Mouse (Mus musculus) thymus, postnatal 10 days (tissue): Measurements from ENCODE around the gene Olfr351.

Experiments
- DNase-seq, 2 experiments: peaks; one replicate each; pipeline ENCODE4 v3.0.0; 2021; ENCODE audit warnings: low spot score in 2 of 2

Olfr351 gene

DNA sequence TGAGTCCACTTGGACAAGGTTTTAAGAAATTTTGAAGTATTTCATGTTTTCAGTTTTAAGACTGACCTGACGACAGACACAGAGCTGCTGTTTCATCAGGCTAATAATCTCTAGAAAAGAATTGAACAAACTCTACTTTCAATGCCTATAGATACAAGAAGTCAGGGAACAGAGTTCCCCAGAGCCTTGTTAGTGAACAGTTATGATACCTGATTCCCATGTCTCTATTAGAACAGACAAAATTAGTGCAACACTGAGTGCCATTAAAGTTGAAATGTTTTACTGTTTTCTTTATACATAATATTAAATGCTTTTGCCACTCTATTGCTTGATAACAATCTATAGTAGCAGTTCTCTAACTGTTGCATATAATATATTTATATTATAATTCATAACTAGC lies at the start of gene Olfr351:
Olfr351 (minus strand) TSS at position 101 of the 400 bp plus-strand sequence.
- no peak for DNase-seq

DNA sequence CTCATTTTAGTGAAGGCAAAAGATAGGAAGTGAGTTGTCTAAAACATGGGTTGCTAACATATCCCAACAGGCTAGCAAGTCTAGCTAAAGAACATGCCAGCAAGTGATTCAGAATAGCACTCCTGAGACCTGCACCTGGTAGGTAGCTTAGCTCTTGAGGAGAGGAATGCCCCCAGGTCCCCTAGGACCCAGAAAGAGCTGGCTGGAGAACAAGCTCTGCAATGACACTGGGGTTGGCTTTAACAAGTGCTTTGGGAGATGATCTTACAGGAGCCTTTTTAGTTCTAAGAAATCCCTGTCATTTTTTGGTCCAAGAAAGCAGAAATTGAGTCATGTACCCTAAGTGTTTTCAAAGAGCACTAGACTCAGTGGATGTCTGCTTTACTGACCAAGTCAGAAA lies 42.9 kb upstream of the Olfr351 start, which contains the start of gene Olfr354:
Olfr354 (plus strand) TSS at position 301 of the 400 bp plus-strand sequence.
- no peak for DNase-seq

- no peak for DNase-seq
These were observed 34.7 kb upstream of the Olfr351 start for GRCm38 (mm10) chr2:36897114-36897513.

GRCm38 (mm10) chr2:36892836-36893235 lies 30.4 kb upstream of the Olfr351 start, which contains the start of gene Olfr353:
Gene Olfr353, minus strand, starts transcription at chr2:36892936.
- DNase-seq, result no peak

DNA sequence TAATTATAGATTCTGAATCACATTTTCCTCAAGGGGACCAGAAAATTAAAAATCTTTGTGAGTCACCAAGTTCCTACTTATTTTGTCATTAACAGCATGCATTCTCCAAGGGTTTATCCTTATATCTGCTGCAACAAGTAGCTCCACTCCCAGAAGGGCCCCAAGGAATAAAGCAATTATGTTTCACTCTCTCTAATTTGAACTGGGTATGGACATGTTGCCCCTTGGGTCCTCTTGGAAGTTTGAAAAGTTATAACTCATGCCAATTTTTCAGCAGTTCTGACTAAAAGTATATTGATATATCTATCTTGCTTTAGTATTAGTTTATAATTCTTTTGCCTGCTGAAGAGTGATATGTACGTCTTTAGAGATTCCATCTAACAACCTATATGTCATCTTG lies 5.7 kb upstream of the Olfr351 start, which contains the start of gene Olfr352:
Olfr352 (plus strand) TSS at position 301 of the 400 bp plus-strand sequence.
- no peak for DNase-seq

DNA sequence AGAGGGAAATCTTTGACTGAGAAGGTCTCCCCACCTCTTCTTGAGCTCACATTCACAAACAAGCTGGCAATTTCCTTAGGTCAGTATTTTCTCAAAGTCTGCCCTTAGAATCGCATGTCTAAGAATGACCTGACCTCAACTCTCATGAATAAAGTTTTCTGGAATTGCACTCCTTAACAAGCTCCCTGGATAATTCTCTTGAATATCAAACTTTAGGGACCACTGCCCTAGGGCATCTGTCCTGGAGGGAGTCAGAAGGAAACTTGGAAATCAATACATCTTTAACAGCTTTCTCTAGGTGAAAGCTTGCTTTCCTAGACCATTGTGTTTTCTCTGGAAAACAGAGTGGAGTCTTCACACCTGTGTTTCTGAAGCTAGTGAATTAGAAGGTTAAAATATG lies 16.4 kb downstream of the Olfr351 start, which contains the start of gene Olfr350:
Olfr350 (plus strand) TSS at position 301 of the 400 bp plus-strand sequence.
- DNase-seq, result no peak

GRCm38 (mm10) chr2:36816932-36817331 lies 45.5 kb downstream of the Olfr351 start, which contains the start of gene Olfr3:
Gene Olfr3, minus strand, starts transcription at chr2:36817032.
- DNase-seq, result no peak
